Mouse (Mus musculus): ENCODE measurements around the gene Galnt14.

- TF ChIP-seq CTCF (conservative IDR thresholded peaks at IDR 0.05; ENCODE audit: low read length), result no peak
- no peak for TF ChIP-seq POU5F1 (IDR thresholded peaks at IDR 0.05; ENCODE audit: borderline replicate concordance, low read length)
- no peak for TF ChIP-seq NANOG (IDR thresholded peaks at IDR 0.05; ENCODE audit: borderline replicate concordance, low read length)
These were observed 169.1 kb downstream of the Galnt14 start for GRCm38 (mm10) chr17:73541233-73541570.

Data from E14TG2a.4 (cell line).